Mouse (Mus musculus) MEL (cell line): ENCODE data around the gene Tmem132b. TPM values are rescaled to one million over a fixed set of nuclear protein-coding genes. Genes with fewer than 3 reads are reported as not detected.

Experiments used
- DNase-seq: peaks from one replicate; pipeline ENCODE4 v3.0.0; 2011; ENCODE audit warnings: low read depth, low spot score
- H3K27ac ChIP-seq: 2 replicates; pipeline ENCODE4 v1.5.1; 2012; ENCODE audit warnings: low read depth, mild to moderate bottlenecking, control low read depth, low read length, moderate library complexity; ENCODE audit not compliant: control insufficient read depth
- H3K27me3 ChIP-seq, 2 experiments: fragments of 150-350 bp in 1 of 2; sonication (generic) in 1 of 2; 2 replicates each; pipeline ENCODE4 v1.6.1; 2012; ENCODE audit warnings: low read length in 2 of 2, mild to moderate bottlenecking in 2 of 2, improper control_type of control experiment in 1 of 2, moderate library complexity in 1 of 2; ENCODE audit not compliant: insufficient read depth in 2 of 2, control insufficient read depth in 1 of 2
- H3K36me3 ChIP-seq, 2 experiments: 2 replicates each; pipeline ENCODE4 v1.6.1; 2012 to 2014; ENCODE audit warnings: low read length in 2 of 2, improper control_type of control experiment in 1 of 2, inconsistent platforms in 1 of 2, mild to moderate bottlenecking in 1 of 2; ENCODE audit not compliant: insufficient read depth in 2 of 2, control insufficient read depth in 1 of 2
- H3K4me1 ChIP-seq, 2 experiments: fragments of 150-350 bp in 1 of 2; sonication (generic) in 1 of 2; 2 replicates each; pipeline ENCODE4 v1.6.1; 2012; ENCODE audit warnings: low read length in 2 of 2, improper control_type of control experiment in 1 of 2, mild to moderate bottlenecking in 1 of 2; ENCODE audit not compliant: insufficient read depth in 2 of 2, control insufficient read depth in 1 of 2
- H3K4me3 ChIP-seq, 2 experiments: fragments of 150-350 bp in 1 of 2; sonication (generic) in 1 of 2; 2 replicates each; pipeline ENCODE4 v1.5.1; 2012; ENCODE audit warnings: low read depth in 2 of 2, low read length in 2 of 2, mild to moderate bottlenecking in 2 of 2, moderate library complexity in 2 of 2, control low read depth in 1 of 2, improper control_type of control experiment in 1 of 2; ENCODE audit not compliant: control insufficient read depth in 1 of 2, insufficient read depth in 1 of 2
- H3K79me2 ChIP-seq: 2 replicates; pipeline ENCODE4 v1.6.1; 2012; ENCODE audit warnings: mild to moderate bottlenecking, low read length, moderate library complexity; ENCODE audit not compliant: control insufficient read depth, poor library complexity, insufficient read depth
- H3K9ac ChIP-seq: 2 replicates; pipeline ENCODE4 v1.6.1; 2012; ENCODE audit warnings: low read depth, mild to moderate bottlenecking, control low read depth, low read length, moderate library complexity; ENCODE audit not compliant: control insufficient read depth, poor library complexity, severe bottlenecking
- H3K9me3 ChIP-seq: fragments of 150-350 bp; sonication (generic); replicated peaks from 2 replicates; pipeline ENCODE4 v1.6.1; 2012; ENCODE audit warnings: mild to moderate bottlenecking, low read length, improper control_type of control experiment, moderate library complexity; ENCODE audit not compliant: insufficient read depth
- BHLHE40 ChIP-seq: IDR thresholded peaks from 2 replicates; pipeline ENCODE4 v1.6.1; 2012; ENCODE audit warnings: low read depth, mild to moderate bottlenecking, inconsistent platforms, low read length, improper control_type of control experiment, borderline replicate concordance
- CHD1 ChIP-seq: IDR thresholded peaks from 2 replicates; pipeline ENCODE4 v1.6.1; 2012; ENCODE audit warnings: low read depth, mild to moderate bottlenecking, inconsistent platforms, low read length, improper control_type of control experiment
- CHD2 ChIP-seq: IDR thresholded peaks from 2 replicates; pipeline ENCODE4 v1.6.1; 2011; ENCODE audit warnings: low read length, improper control_type of control experiment
- CTCF ChIP-seq, 3 experiments: IDR thresholded peaks in 2 of 3; conservative IDR thresholded peaks in 1 of 3; 2 replicates each; pipeline ENCODE4 v1.5.1; 2011 to 2012; ENCODE audit warnings: low read length in 3 of 3, low read depth in 2 of 3, mild to moderate bottlenecking in 2 of 3, improper control_type of control experiment in 1 of 3, inconsistent platforms in 1 of 3, mixed read lengths in 1 of 3, moderate library complexity in 1 of 3; ENCODE audit not compliant: control insufficient read depth in 1 of 3, insufficient read depth in 1 of 3, poor library complexity in 1 of 3, severe bottlenecking in 1 of 3
- E2F4 ChIP-seq: IDR thresholded peaks from 2 replicates; pipeline ENCODE4 v1.6.1; 2011; ENCODE audit warnings: low read depth, low read length, improper control_type of control experiment, borderline replicate concordance
- EP300 ChIP-seq, 2 experiments: IDR thresholded peaks; 2 replicates each; pipeline ENCODE4 v1.6.1; 2011; ENCODE audit warnings: improper control_type of control experiment in 2 of 2, low read length in 2 of 2, low read depth in 1 of 2, mild to moderate bottlenecking in 1 of 2
- GABPA ChIP-seq: IDR thresholded peaks from 2 replicates; pipeline ENCODE4 v1.6.1; 2012; ENCODE audit warnings: low read depth, mild to moderate bottlenecking, inconsistent platforms, low read length, improper control_type of control experiment, moderate library complexity
- JUND ChIP-seq: IDR thresholded peaks from 2 replicates; pipeline ENCODE4 v1.6.1; 2011; ENCODE audit warnings: low read depth, mild to moderate bottlenecking, improper control_type of control experiment, low read length
- MAFK ChIP-seq: IDR thresholded peaks from 2 replicates; pipeline ENCODE4 v1.6.1; 2011; ENCODE audit warnings: low read depth, mild to moderate bottlenecking, low read length, improper control_type of control experiment, borderline replicate concordance
- MXI1 ChIP-seq: IDR thresholded peaks from 2 replicates; pipeline ENCODE4 v1.6.1; 2011; ENCODE audit warnings: mild to moderate bottlenecking, low read depth, low read length, improper control_type of control experiment
- NELFE ChIP-seq: IDR thresholded peaks from 2 replicates; pipeline ENCODE4 v1.6.1; 2011; ENCODE audit warnings: low read depth, low read length, improper control_type of control experiment
- POLR2A ChIP-seq, 2 experiments: IDR thresholded peaks; 2 replicates each; pipeline ENCODE4 v1.6.1; 2011 to 2012; ENCODE audit warnings: low read length in 2 of 2, mild to moderate bottlenecking in 2 of 2, control low read depth in 1 of 2, improper control_type of control experiment in 1 of 2, low read depth in 1 of 2, moderate library complexity in 1 of 2; ENCODE audit not compliant: control insufficient read depth in 1 of 2, insufficient read depth in 1 of 2, poor library complexity in 1 of 2
- POLR2AphosphoS2 ChIP-seq: IDR thresholded peaks from 2 replicates; pipeline ENCODE4 v1.6.1; 2011; ENCODE audit warnings: low read length, improper control_type of control experiment
- POLR2AphosphoS5 ChIP-seq: IDR thresholded peaks from 2 replicates; pipeline ENCODE4 v1.6.1; 2012; ENCODE audit warnings: low read depth, borderline replicate concordance, mild to moderate bottlenecking, inconsistent platforms, low read length, moderate library complexity, mixed read lengths
- RAD21 ChIP-seq: IDR thresholded peaks from 2 replicates; pipeline ENCODE4 v1.6.1; 2011; ENCODE audit warnings: mild to moderate bottlenecking, low read depth, low read length, improper control_type of control experiment
- SMC3 ChIP-seq: IDR thresholded peaks from 2 replicates; pipeline ENCODE4 v1.6.1; 2011; ENCODE audit warnings: low read depth, low read length, improper control_type of control experiment
- TCF12 ChIP-seq: IDR thresholded peaks from 2 replicates; pipeline ENCODE4 v1.6.1; 2014; ENCODE audit warnings: low read depth, mild to moderate bottlenecking, inconsistent platforms, low read length, improper control_type of control experiment, moderate library complexity
- USF2 ChIP-seq, 2 experiments: IDR thresholded peaks; 2 replicates each; pipeline ENCODE4 v1.6.1; 2011 to 2012; ENCODE audit warnings: improper control_type of control experiment in 2 of 2, low read length in 2 of 2, borderline replicate concordance in 1 of 2, inconsistent platforms in 1 of 2, low read depth in 1 of 2, mild to moderate bottlenecking in 1 of 2; ENCODE audit not compliant: insufficient read depth in 1 of 2
- ZKSCAN1 ChIP-seq: IDR thresholded peaks from 2 replicates; pipeline ENCODE4 v1.6.1; 2012; ENCODE audit warnings: low read depth, mild to moderate bottlenecking, inconsistent platforms, low read length, improper control_type of control experiment, moderate library complexity
- ZMIZ1 ChIP-seq: IDR thresholded peaks from 2 replicates; pipeline ENCODE4 v1.6.1; 2012; ENCODE audit warnings: low read depth, mild to moderate bottlenecking, inconsistent platforms, low read length, improper control_type of control experiment, moderate library complexity
- ZNF384 ChIP-seq: IDR thresholded peaks from 2 replicates; pipeline ENCODE4 v1.6.1; 2012; ENCODE audit warnings: low read depth, mild to moderate bottlenecking, inconsistent platforms, low read length, improper control_type of control experiment
- polyA plus RNA-seq, 2 experiments: library from polyadenylated mRNA; stranded (reverse) in 1 of 2; unstranded in 1 of 2; fragments of >175 nt in 1 of 2; fragments of >200 nt in 1 of 2; gene quantifications; 2 replicates each; pipeline versions ENCODE4 v1.2.1 to v1.2.4; 2012; ENCODE audit warnings: low replicate concordance in 2 of 2, low read depth in 1 of 2; ENCODE audit not compliant: insufficient read length in 2 of 2, insufficient read depth in 1 of 2, missing spikeins in 1 of 2
- total RNA-seq: library from RNA; depleted of rRNA; stranded (reverse); fragments of 300-350 nt; gene quantifications from 2 replicates; pipeline ENCODE4 v1.2.3, GENCODE M21; 2012

Tmem132b gene
- total and polyA plus RNA-seq, 3 experiments: not detected

- no peaks in the 10 kb centered on the region for H3K36me3 ChIP-seq
- H3K4me3 ChIP-seq: no peak overlapping the region
- no peaks in the 10 kb centered on the region for H3K9me3 ChIP-seq
- no peaks in the 10 kb centered on the region for H3K27me3 ChIP-seq
- no peak for TF ChIP-seq EP300 (IDR thresholded peaks at IDR 0.05; ENCODE audit: low read depth in 1 of 2, low read length in 2 of 2)
- no peak for TF ChIP-seq POLR2A (IDR thresholded peaks at IDR 0.05; ENCODE audit: control insufficient read depth in 1 of 2, insufficient read depth in 1 of 2, low read depth in 1 of 2, low read length in 2 of 2, poor library complexity in 1 of 2)
- no peak for TF ChIP-seq BHLHE40
- TF ChIP-seq NELFE: no peak
- no peak for TF ChIP-seq TCF12
- no peak for TF ChIP-seq USF2 (IDR thresholded peaks at IDR 0.05; ENCODE audit: borderline replicate concordance in 1 of 2, insufficient read depth in 1 of 2, low read depth in 1 of 2, low read length in 2 of 2)
- TF ChIP-seq POLR2AphosphoS2: no peak
- TF ChIP-seq ZKSCAN1: no peak
- no peak for TF ChIP-seq MXI1
- no peak for TF ChIP-seq MAFK
- TF ChIP-seq POLR2AphosphoS5: no peak
- no peak for TF ChIP-seq RAD21
- TF ChIP-seq E2F4: no peak
- no peak for TF ChIP-seq JUND
- TF ChIP-seq ZNF384: no peak
- no peak for TF ChIP-seq CHD2
- TF ChIP-seq CHD1: no peak
- TF ChIP-seq ZMIZ1: no peak
- no peak for DNase-seq
- H3K27ac ChIP-seq: no peak overlapping the region
- H3K9ac ChIP-seq: no peak overlapping the region
- no peaks in the 10 kb centered on the region for H3K79me2 ChIP-seq
- H3K4me1 ChIP-seq: no peaks in the 10 kb centered on the region
Measured at GRCm38 (mm10) chr5:125728521-125728920, 196.9 kb downstream of the Tmem132b start.

- Histone ChIP-seq H3K9ac (no peak overlapping the region), H3K27ac (no peak overlapping the region), H3K4me3 (no peak overlapping the region), H3K27me3 (no peaks in the 10 kb centered on the region), H3K36me3 (no peaks in the 10 kb centered on the region), H3K4me1 (no peaks in the 10 kb centered on the region), H3K79me2 (no peaks in the 10 kb centered on the region), H3K9me3 (no peaks in the 10 kb centered on the region)
- TF ChIP-seq CTCF (IDR thresholded peaks at IDR 0.05 in 2 of 3, conservative IDR thresholded peaks at IDR 0.05 in 1 of 3; ENCODE audit: control insufficient read depth in 1 of 3, insufficient read depth in 1 of 3, low read depth in 2 of 3, low read length in 3 of 3, poor library complexity in 1 of 3, severe bottlenecking in 1 of 3) (peak; percentile 24 to 60 (median 31); a peak in 4 of 6 replicates), SMC3 (0 out of 2 replicates have a peak, but pooled peaks have one; percentile 20), GABPA (no peak), MAFK (no peak)
- peak; percentile 20 for DNase-seq
Measured at GRCm38 (mm10) chr5:125733806-125734205, 202.2 kb downstream of the Tmem132b start.
